Mouse (Mus musculus): ENCODE measurements at regions not wholly inside any gene's neighbourhood (a gene's known extent, or its start where the extent isn't known, plus 50 kb on each side); places are given as distances from the start of the nearest gene placed in this dataset.

GRCm38 (mm10) chr3:133677892-133678291, 133.0 kb upstream of the Tet2 start:
- Histone ChIP-seq H3K9ac (ENCODE audit: low read length) (no peak overlapping the region), H3K4me2 (replicated peaks; ENCODE audit: low read depth) (no peak overlapping the region), H3K27me3 (ENCODE audit: control insufficient read depth, insufficient read depth, low read length) (no peaks in the 10 kb centered on the region), H3K4me3 (ENCODE audit: low read depth, low read length) (no peak overlapping the region), H3K4me1 (replicated peaks; ENCODE audit: control insufficient read depth, insufficient read depth) (no peaks in the 10 kb centered on the region), H3K27ac (replicated peaks) (no peak overlapping the region), H3K9me3 (ENCODE audit: control insufficient read depth, low read length) (no peaks in the 10 kb centered on the region), H3K36me3 (ENCODE audit: control insufficient read depth, insufficient read depth, low read length) (no peaks in the 10 kb centered on the region)
- no peak for ATAC-seq (ENCODE audit: low FRiP score, low TSS enrichment)
- DNase-seq (ENCODE audit: low spot score), result no peak
- WGBS, result 68% methylated on average over 1 of the region's 1 CpGs
- TF ChIP-seq CTCF (IDR thresholded peaks at IDR 0.05; ENCODE audit: low read depth) (no peak), EP300 (optimal IDR thresholded peaks at IDR 0.05) (no peak)

GRCm38 (mm10) chr3:133679891-133680290, 135.0 kb upstream of the Tet2 start:
- Histone ChIP-seq H3K27ac (replicated peaks) (no peak overlapping the region), H3K9me3 (ENCODE audit: control insufficient read depth, low read length) (no peaks in the 10 kb centered on the region), H3K4me2 (replicated peaks; ENCODE audit: low read depth) (no peak overlapping the region), H3K27me3 (ENCODE audit: control insufficient read depth, insufficient read depth, low read length) (no peaks in the 10 kb centered on the region), H3K9ac (ENCODE audit: low read length) (no peak overlapping the region), H3K4me3 (ENCODE audit: low read depth, low read length) (no peak overlapping the region), H3K4me1 (replicated peaks; ENCODE audit: control insufficient read depth, insufficient read depth) (no peaks in the 10 kb centered on the region), H3K36me3 (ENCODE audit: control insufficient read depth, insufficient read depth, low read length) (no peaks in the 10 kb centered on the region)
- DNase-seq (ENCODE audit: low spot score) (no peak), ATAC-seq (ENCODE audit: low FRiP score, low TSS enrichment) (no peak)
- 82% methylated on average over 1 of the region's 1 CpGs for WGBS
- TF ChIP-seq CTCF (IDR thresholded peaks at IDR 0.05; ENCODE audit: low read depth), result no peak
- no peak for TF ChIP-seq EP300 (optimal IDR thresholded peaks at IDR 0.05)

GRCm38 (mm10) chr3:133680343-133680742, 135.4 kb upstream of the Tet2 start:
- TF ChIP-seq EP300 (optimal IDR thresholded peaks at IDR 0.05) (no peak), CTCF (IDR thresholded peaks at IDR 0.05; ENCODE audit: low read depth) (no peak)
- no peaks in the 10 kb centered on the region for H3K36me3 ChIP-seq (ENCODE audit: control insufficient read depth, insufficient read depth, low read length)
- H3K27me3 ChIP-seq (ENCODE audit: control insufficient read depth, insufficient read depth, low read length), result no peaks in the 10 kb centered on the region
- DNase-seq (ENCODE audit: low spot score), result no peak
- H3K9ac ChIP-seq (ENCODE audit: low read length), result no peak overlapping the region
- no peak for ATAC-seq (ENCODE audit: low FRiP score, low TSS enrichment)
- H3K4me2 ChIP-seq (replicated peaks; ENCODE audit: low read depth), result no peak overlapping the region
- H3K4me3 ChIP-seq (ENCODE audit: low read depth, low read length), result no peak overlapping the region
- 60% methylated on average over 2 of the region's 2 CpGs for whole genome bisulfite sequencing
- no peak overlapping the region for H3K27ac ChIP-seq (replicated peaks)
- no peaks in the 10 kb centered on the region for H3K4me1 ChIP-seq (replicated peaks; ENCODE audit: control insufficient read depth, insufficient read depth)
- H3K9me3 ChIP-seq (ENCODE audit: control insufficient read depth, low read length), result no peaks in the 10 kb centered on the region

- Histone ChIP-seq H3K36me3 (ENCODE audit: control insufficient read depth, insufficient read depth, low read length) (no peaks in the 10 kb centered on the region), H3K9ac (ENCODE audit: low read length) (no peak overlapping the region), H3K27me3 (ENCODE audit: control insufficient read depth, insufficient read depth, low read length) (no peaks in the 10 kb centered on the region), H3K4me3 (ENCODE audit: low read depth, low read length) (no peak overlapping the region), H3K4me1 (replicated peaks; ENCODE audit: control insufficient read depth, insufficient read depth) (no peaks in the 10 kb centered on the region), H3K27ac (replicated peaks) (no peak overlapping the region), H3K9me3 (ENCODE audit: control insufficient read depth, low read length) (no peaks in the 10 kb centered on the region), H3K4me2 (replicated peaks; ENCODE audit: low read depth) (no peak overlapping the region)
- TF ChIP-seq EP300 (optimal IDR thresholded peaks at IDR 0.05) (no peak), CTCF (IDR thresholded peaks at IDR 0.05; ENCODE audit: low read depth) (no peak)
- ATAC-seq (ENCODE audit: low FRiP score, low TSS enrichment), result no peak
- DNase-seq (ENCODE audit: low spot score), result no peak
- 72% methylated on average over 3 of the region's 3 CpGs for WGBS
Observed at GRCm38 (mm10) chr3:133680805-133681204, 135.9 kb upstream of the Tet2 start.

- Histone ChIP-seq H3K4me3 (ENCODE audit: low read depth, low read length) (no peak overlapping the region), H3K4me2 (replicated peaks; ENCODE audit: low read depth) (no peak overlapping the region), H3K27me3 (ENCODE audit: control insufficient read depth, insufficient read depth, low read length) (no peaks in the 10 kb centered on the region), H3K36me3 (ENCODE audit: control insufficient read depth, insufficient read depth, low read length) (no peaks in the 10 kb centered on the region), H3K9me3 (ENCODE audit: control insufficient read depth, low read length) (no peaks in the 10 kb centered on the region), H3K9ac (ENCODE audit: low read length) (no peak overlapping the region), H3K27ac (replicated peaks) (no peak overlapping the region), H3K4me1 (replicated peaks; ENCODE audit: control insufficient read depth, insufficient read depth) (no peaks in the 10 kb centered on the region)
- no peak for DNase-seq (ENCODE audit: low spot score)
- WGBS, result 95% methylated on average over 5 of the region's 5 CpGs
- TF ChIP-seq CTCF (IDR thresholded peaks at IDR 0.05; ENCODE audit: low read depth) (no peak), EP300 (optimal IDR thresholded peaks at IDR 0.05) (no peak)
- no peak for ATAC-seq (ENCODE audit: low FRiP score, low TSS enrichment)
Observed at GRCm38 (mm10) chr3:133684196-133684743, 139.3 kb upstream of the Tet2 start.

- Histone ChIP-seq H3K4me1 (replicated peaks; ENCODE audit: control insufficient read depth, insufficient read depth) (no peaks in the 10 kb centered on the region), H3K4me3 (ENCODE audit: low read depth, low read length) (no peak overlapping the region), H3K27me3 (ENCODE audit: control insufficient read depth, insufficient read depth, low read length) (no peaks in the 10 kb centered on the region), H3K9ac (ENCODE audit: low read length) (no peak overlapping the region), H3K27ac (replicated peaks) (no peak overlapping the region), H3K4me2 (replicated peaks; ENCODE audit: low read depth) (no peak overlapping the region), H3K9me3 (ENCODE audit: control insufficient read depth, low read length) (no peaks in the 10 kb centered on the region), H3K36me3 (ENCODE audit: control insufficient read depth, insufficient read depth, low read length) (no peaks in the 10 kb centered on the region)
- ATAC-seq (ENCODE audit: low FRiP score, low TSS enrichment), result no peak
- no peak for DNase-seq (ENCODE audit: low spot score)
- WGBS, result 77% methylated on average over 3 of the region's 3 CpGs
- no peak for TF ChIP-seq CTCF (IDR thresholded peaks at IDR 0.05; ENCODE audit: low read depth)
- TF ChIP-seq EP300 (optimal IDR thresholded peaks at IDR 0.05), result no peak
Observed at GRCm38 (mm10) chr3:133684747-133685146, 139.8 kb upstream of the Tet2 start.

All from stomach, postnatal 0 days (tissue).